Mouse (Mus musculus) brain, embryonic 14.5 days (tissue): Measurements from ENCODE around the gene Krt9. TPM values are rescaled to one million over a fixed set of nuclear protein-coding genes. Genes with fewer than 3 reads are reported as not detected.

Experiments used
- DNase-seq: peaks from one replicate; pipeline ENCODE4 v3.0.0-alpha.2; 2011; ENCODE audit warnings: low read depth
- CTCF ChIP-seq: fragments of 200-500 bp; IDR thresholded peaks from 2 replicates; pipeline ENCODE4 v1.5.1; 2012; ENCODE audit warnings: inconsistent platforms, mild to moderate bottlenecking, moderate library complexity, borderline replicate concordance; ENCODE audit not compliant: insufficient read depth, insufficient read length; ENCODE audit errors: extremely low read depth
- POLR2A ChIP-seq: fragments of 200-500 bp; IDR thresholded peaks from 2 replicates; pipeline ENCODE4 v1.6.1; 2012; ENCODE audit warnings: mild to moderate bottlenecking, inconsistent platforms, borderline replicate concordance; ENCODE audit not compliant: poor library complexity, insufficient read depth, insufficient read length, severe bottlenecking; ENCODE audit errors: extremely low read depth
- polyA plus RNA-seq: library from polyadenylated mRNA; depleted of rRNA; stranded (reverse); fragments of >200 nt; gene quantifications from 2 replicates; pipeline ENCODE4 v1.2.3, GENCODE M21; 2012

Gene Krt9
- polyA plus RNA-seq, 1 experiment: 0.10 TPM

DNA sequence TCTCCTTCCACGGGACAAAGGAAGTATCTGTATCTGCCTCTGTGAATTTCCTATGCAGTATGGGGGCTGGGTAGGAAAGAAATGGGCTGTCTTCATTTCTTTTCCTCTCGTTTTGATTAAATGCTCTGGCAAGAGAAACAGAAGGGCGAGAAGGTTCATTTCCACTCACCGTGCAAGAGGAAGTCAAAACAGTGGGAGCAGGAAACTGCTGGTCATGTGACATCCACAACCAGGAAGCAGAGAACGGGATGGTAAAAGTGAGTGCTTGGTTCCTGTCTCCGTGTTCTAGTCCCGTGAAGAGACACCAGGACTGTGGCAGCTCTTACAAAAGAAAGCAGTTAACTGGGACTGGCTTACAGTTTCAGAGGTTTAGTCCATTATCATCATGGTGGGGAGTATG is 11.3 kb downstream of the Krt9 start:
- TF ChIP-seq POLR2A (no peak), CTCF (no peak)
- no peak for DNase-seq

DNA sequence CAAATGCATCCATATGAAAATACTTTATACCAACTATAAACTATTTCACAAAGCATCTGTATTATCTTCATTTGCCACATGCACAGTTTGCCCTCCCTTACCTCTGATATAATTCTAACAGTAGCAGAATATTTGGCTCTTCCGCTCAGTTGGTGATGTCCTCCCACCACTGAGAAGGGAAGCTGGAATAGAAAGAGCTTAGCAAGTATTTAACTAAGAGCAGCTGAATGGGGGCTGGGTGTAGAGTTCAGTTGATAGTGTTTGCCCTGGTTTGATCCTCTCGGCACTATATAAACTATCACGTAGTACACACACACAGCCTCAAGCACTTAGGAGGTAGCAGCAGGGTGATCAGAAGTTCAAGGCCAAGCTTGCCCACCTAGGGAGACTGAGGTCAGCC is 13.8 kb downstream of the Krt9 start:
- no peak for DNase-seq

DNA sequence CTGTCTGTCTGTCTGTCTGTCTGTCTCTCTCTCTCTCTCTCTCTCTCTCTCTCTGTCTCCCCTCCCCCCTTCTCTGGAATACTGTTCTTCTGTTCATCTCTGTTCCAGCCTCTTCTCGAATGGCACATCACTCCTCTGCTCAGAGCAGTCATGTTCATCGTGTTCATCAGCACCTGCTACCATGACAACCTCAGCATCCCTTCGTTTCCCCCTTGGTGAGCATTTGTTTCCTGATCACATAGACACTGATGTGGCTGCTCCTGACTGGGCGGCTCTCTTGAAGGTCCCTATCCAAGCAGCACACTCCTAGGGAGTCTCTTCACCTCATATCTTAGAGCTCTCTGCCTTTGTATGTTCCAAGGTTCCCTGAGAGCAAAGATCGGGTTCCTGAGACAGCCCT is 14.7 kb downstream of the Krt9 start:
- DNase-seq: peak; percentile 17
- TF ChIP-seq CTCF (no peak), POLR2A (no peak)

More for the DNA sequence above, 13.8 kb downstream of the Krt9 start:
- TF ChIP-seq POLR2A: no peak

DNA sequence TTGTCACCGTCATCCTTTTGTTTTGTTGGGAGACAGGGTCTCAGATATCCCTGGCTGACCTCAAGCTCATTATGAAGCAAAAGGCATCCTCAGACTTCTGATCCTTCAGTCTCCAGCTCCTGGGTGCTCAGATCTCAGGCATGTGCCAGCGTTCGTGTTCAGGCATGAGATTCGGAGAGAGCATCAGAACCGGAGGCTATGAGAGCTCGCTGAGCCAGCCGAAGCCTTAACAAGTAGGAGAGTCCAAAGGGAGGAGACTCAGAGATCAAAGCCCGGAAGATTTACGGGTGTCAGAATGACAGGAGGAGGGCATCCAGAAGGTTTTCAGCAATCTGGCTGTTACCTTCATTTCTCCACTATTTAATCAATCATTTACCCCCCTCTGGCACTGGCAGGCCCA is 16.3 kb downstream of the Krt9 start:
- no peak for DNase-seq
- TF ChIP-seq CTCF (no peak), POLR2A (no peak)

DNA sequence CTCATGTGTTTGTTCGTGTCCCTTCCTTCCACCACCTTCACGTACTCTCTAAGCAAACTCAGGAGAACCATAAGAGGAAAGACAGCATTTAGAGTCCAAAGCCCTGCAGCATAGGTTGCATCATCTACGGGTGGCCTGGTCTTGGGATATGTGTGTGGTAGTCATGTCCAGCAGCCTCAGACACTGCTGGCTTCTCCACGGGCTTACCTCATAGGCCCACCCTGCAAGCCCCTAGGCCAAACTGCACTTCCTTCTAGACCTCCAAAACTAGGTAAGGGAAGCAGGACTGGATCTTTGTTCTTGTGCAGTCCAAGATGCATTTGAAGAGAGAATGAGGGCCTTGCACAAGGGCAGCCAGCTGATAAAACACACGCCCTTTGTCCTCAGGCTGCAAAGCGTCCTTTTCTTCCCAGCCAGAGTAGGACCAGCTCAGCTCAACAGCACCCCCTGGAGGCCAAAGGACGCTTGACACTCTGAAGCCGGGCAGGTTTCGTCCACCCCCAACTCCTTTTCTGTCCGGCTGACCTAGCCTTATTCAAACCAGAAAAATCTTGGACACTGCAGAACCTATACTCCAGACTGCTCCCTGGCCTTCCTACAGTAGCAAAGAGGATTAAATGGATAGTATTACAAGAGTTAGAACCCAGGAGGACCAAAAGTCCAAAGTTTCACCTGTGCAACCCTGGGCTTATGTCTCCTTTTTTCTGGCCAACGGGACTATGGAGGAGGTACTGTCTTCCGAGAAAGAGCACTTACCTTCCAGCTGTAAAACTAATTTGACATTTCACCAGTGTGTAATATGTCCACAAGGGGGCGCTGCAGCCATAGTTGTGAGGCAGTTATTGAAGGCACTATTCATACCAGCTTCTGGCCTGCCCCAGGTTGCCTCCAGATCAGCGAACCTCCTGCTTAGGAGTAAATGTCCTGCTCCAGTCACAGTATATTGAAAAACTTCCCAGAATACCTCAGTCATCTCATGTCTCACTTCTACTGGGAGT is 24.0 kb downstream of the Krt9 start:
- peak; percentile 75 for DNase-seq
- TF ChIP-seq POLR2A (no peak), CTCF (peak; percentile 93)

DNA sequence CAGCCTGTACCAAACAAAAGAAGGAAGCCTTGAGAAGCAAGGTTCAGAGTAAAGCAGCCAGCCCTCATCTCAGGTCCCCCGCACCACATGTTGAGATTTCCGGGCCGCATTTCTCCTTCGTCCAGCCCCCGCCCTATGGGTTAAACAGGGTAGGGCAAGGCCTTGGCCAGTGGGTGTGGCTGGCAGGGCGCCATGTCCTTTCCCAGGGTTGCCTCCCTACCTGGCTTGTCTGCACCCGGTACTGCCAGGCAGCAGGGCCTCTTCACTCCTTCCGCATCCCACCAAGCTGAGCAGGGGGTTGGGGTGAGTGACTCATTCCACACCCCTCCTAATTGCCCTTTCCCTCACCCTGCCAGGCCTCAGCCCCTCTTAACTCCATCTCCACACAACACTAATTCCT is 25.0 kb downstream of the Krt9 start:
- DNase-seq: no peak
- TF ChIP-seq POLR2A (no peak), CTCF (no peak)

DNA sequence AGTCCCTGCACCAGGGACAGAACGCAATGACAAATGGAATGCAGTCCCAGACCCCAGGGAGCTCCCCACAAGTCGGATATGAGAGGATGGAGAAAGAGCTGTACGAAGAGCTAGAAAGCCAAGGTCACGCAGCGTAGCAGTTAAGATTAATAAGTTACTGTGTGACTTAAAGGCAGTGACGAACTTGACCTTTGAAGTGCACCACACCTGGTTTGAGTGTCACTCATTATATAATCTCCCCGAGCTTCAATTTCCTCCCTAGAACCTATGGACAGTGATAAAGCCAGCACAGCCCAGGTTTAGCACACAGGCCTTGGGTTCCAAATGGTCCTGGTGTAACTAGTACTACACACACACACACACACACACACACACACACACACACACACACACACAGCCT is 28.7 kb downstream of the Krt9 start:
- no peak for DNase-seq
- TF ChIP-seq POLR2A (no peak), CTCF (no peak)

DNA sequence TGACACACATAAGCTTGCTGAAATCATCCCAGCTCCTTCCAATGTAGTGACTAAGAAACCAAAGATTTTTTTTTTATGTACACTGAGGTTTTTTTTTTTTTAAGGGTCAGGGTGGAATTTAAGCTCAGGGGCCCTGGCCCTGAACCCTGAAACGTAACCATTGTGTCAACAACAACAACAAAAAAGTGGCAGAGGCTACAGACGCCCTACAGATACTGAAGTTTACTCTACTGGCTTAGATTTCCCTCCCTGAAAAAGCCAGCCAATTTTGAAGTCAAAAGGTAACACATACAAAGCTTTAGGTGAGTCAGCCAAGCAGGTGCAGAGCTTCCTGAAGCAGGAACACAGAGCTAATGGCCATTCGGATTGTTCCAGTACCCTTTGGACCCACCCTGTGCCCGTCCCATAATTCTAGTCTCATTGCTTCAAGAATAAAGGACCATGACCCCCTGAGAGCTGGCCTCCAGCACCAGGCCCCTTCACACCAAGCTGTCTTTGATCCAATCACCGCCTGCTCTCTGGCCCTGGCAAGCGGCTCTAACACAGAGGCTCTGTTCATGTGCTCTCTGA is 35.1 kb downstream of the Krt9 start:
- no peak for TF ChIP-seq POLR2A

DNA sequence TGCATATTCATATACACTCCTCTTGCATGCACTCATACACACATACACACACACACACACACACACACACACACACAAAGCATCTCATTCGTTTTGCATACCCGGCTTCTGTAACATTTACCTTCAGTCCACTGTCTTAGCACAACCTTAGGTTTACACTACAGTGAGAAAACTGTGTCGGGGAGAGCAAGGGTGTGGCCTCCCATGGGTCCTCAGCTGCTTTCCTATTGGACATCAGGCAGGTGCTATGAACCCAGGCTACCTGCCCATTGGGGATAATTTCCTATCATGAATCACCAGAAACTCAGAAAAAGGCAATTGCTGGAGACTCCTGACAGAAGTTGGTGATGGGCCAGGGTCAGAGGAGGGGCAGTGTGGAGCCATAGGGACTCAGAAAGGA is 35.7 kb downstream of the Krt9 start:
- DNase-seq: no peak
- TF ChIP-seq CTCF: no peak
- TF ChIP-seq POLR2A: no peak

More for the DNA sequence above, 35.1 kb downstream of the Krt9 start:
- DNase-seq: no peak

DNA sequence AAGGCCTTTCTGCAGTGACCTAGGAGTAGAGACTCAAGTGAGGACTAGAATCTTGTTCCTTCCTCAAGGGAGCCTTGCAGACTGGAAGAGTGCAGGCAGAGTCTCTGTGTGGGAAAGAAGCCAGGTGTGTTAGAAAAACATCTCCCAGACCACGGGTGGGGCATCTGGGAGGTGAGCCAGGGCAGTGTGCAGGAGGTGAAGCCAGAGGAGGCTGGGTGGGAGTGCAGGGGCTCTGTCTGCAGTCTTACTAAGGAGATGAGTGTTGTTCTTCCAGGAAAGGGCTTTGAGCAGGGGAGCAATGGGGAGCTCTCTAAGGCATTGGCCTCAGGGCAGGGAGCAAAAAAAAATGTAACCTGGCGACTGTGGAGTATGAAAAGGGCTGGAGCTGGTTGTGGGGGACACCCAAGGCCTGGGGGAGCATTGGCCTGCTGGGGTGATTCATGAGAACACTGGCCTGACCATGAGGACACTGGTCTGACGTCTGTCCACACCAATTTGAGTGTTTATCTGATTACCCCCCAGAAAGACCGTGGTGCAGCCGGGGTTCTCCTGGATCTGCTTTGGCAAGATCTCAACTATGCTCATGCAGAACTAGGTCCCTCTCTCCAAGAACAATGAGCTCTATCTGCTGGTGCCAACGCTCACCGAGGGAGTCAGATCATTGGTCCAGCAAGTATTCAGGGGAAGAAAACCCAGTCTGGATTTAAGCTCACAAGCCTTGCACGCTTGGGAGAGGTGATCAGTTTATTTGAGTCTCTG is 37.4 kb downstream of the Krt9 start:
- TF ChIP-seq POLR2A: no peak
- no peak for TF ChIP-seq CTCF
- DNase-seq: no peak

DNA sequence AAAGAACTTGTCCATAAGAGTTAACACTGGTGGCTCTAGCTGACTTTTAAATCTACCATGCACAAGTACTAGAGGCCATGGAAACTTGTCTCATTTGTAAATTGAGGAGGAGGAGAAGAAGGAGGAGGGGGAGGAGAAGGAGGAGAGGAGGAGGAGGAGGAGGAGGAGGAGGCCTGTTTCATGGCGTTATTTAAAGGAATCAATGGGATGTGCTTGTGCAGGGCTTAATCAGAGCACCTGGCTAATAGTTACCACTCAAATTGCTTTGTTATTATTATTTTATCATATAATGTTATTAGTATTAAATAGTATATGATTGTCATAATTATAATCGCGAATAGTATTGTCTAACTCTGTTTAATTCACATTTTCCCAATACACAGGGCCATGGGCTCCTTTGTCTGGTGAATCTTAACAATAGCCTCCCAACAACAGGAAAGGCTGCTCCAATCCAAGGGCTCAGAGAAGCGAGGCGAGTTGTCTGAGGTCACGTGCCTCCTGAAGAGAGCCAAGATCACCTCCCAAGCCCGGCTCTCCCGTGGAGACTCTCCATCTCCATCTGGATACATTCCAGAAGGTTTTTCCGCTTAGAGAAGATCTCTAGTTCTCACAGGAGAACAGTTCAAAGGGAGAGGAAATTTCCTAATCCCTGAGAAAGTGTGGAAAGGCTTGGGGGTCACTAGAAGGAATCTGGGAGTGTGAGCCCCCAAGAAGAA is 44.3 kb downstream of the Krt9 start, which contains the start of gene Krt19:
TSS of gene Krt19 (minus strand) at position 51 of the 716 bp plus-strand sequence.
- DNase-seq: peak; percentile 11
- TF ChIP-seq POLR2A: no peak
- TF ChIP-seq CTCF: no peak
